In the genomic region with DNA sequence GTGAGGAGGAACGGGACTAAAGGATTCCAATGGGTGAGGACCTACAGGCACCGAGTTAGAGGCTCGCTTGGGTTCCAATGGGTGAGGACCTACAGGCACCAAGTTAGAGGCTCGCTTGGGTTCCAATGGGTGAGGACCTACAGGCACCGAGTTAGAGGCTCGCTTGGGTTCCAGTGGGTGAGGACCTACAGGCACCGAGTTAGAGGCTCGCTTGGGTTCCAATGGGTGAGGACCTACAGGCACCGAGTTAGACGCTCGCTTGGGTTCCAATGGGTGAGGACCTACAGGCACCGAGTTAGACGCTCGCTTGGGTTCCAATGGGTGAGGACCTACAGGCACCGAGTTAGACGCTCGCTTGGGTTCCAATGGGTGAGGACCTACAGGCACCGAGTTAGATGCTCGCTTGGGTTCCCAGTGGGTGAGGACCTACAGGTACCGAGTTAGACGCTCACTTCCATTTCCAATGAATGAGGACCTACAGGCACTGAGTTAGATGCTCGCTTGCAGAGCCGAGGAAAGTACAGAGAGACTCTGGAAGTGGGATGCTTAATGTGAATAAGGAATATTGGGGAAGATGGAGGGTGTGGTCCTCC, we compare ENCODE assay signal across 15 mouse cellular contexts. TPM values are rescaled to one million over a fixed set of nuclear protein-coding genes. Genes with fewer than 3 reads are reported as not detected.
"Had no signal": no experiment of that assay in that cellular context is flagged by ENCODE, and none has a peak within 500 bp of the region (broad histone marks: within the 10 kb centered on the region; RNA-seq: fewer than 3 reads in every experiment).

No protein-coding gene starts in this region.

RNA-seq across cellular contexts. Expression of a gene that starts 1.2 kb away (rescaled TPM):
- total RNA-seq: neutrophil, adult 5-6 weeks had no signal
- polyA plus RNA-seq: neural tube, embryonic 11.5 days; neural tube, embryonic 12.5 days; neural tube, embryonic 13.5 days; neural tube, embryonic 14.5 days; neural tube, embryonic 15.5 days; small intestine, adult 2 months; spleen, adult 2 months; stomach, embryonic 14.5 days; stomach, embryonic 15.5 days; stomach, embryonic 16.5 days; stomach, postnatal 0 days; thymus, adult 2 months; thymus, postnatal 0 days; urinary bladder, adult 2 months had no signal

RNA-seq across cellular contexts. Expression of a gene that starts 18.0 kb away (rescaled TPM):
- total RNA-seq: neutrophil, adult 5-6 weeks had no signal
- polyA plus RNA-seq: neural tube, embryonic 11.5 days; neural tube, embryonic 12.5 days; neural tube, embryonic 13.5 days; neural tube, embryonic 14.5 days; neural tube, embryonic 15.5 days; small intestine, adult 2 months; spleen, adult 2 months; stomach, embryonic 14.5 days; stomach, embryonic 15.5 days; stomach, embryonic 16.5 days; stomach, postnatal 0 days; thymus, adult 2 months; thymus, postnatal 0 days; urinary bladder, adult 2 months had no signal

RNA-seq across cellular contexts. Expression of a gene that starts 31.4 kb away (rescaled TPM):
- total RNA-seq: neutrophil, adult 5-6 weeks had no signal
- polyA plus RNA-seq: neural tube, embryonic 11.5 days; neural tube, embryonic 12.5 days; neural tube, embryonic 13.5 days; neural tube, embryonic 14.5 days; neural tube, embryonic 15.5 days; small intestine, adult 2 months; spleen, adult 2 months; thymus, adult 2 months; thymus, postnatal 0 days had no signal
